Comparison of ENCODE assay signal across 9 mouse cellular contexts in the genomic region with DNA sequence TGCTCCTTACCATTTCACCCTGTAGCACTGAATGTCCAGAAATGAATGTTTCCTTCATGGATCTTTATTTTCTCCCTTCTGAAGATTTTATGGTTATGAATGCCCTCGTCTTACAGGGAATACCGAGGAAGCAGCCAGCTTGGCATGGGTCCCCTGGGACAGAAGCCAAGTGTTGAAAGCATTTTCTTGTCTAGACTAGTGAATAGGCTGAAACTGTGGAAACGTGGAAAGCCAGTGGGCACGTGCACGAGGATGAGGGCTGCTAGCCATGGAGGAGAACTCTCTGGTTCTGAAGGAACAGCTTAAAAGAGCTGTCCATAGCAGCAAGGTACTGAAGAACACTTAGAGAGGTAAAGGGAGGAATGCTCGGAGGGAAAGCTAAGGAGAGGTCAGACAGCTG.
A peak's percentile ranks its signal among the peaks of the same experiment; 100 is the strongest.
DNase-seq lines count a peak whose midpoint lies in the region; TF ChIP-seq lines count a peak whose summit lies in the region.
"Had no signal": no experiment of that assay in that cellular context is flagged by ENCODE, and none has a peak within 500 bp of the region (broad histone marks: within the 10 kb centered on the region; RNA-seq: fewer than 3 reads in every experiment).

No protein-coding gene starts in this region.

- no peak overlapping the region for H3K27ac ChIP-seq in gastrocnemius, adult 2 months
- H3K27ac ChIP-seq: macrophage had no signal

- TF ChIP-seq CTCF in gastrocnemius, adult 2 months (IDR thresholded peaks at IDR 0.05): no peak

- DNase-seq in gastrocnemius, adult 2 months: peak; percentile 27
- DNase-seq in gastrocnemius, adult 18-20 months (ENCODE audit: low spot score): no peak
- peak; percentile 47 for DNase-seq in urinary bladder, postnatal 14 days (ENCODE audit: low spot score)
- no peak for DNase-seq in urinary bladder, adult 2 months (ENCODE audit: low spot score)
- peak; percentile 9 to 52 for DNase-seq in left cerebral cortex, adult 8-10 months (ENCODE audit: low spot score in 2 of 2)
- no peak for DNase-seq in spleen, postnatal 36 days (ENCODE audit: low spot score in 2 of 2)
- no peak for DNase-seq in cerebellum, adult 9-11 months
- no peak for DNase-seq in embryo, embryonic 11 days

- no peak overlapping the region for H3K4me3 ChIP-seq in gastrocnemius, adult 2 months

- intact Hi-C loops in gastrocnemius, adult 2 months (cut with DNase I): no loop called here

Comparison
In these comparisons a context has a peak if more than half of its experiments do, and no peak if none do; other contexts are left out.
1. DNase-seq: peak in gastrocnemius, adult 2 months (single experiment), urinary bladder, postnatal 14 days (single experiment) and left cerebral cortex, adult 8-10 months (2 of 2); none in gastrocnemius, adult 18-20 months (single experiment), urinary bladder, adult 2 months (single experiment), spleen, postnatal 36 days (0 of 2), cerebellum, adult 9-11 months (single experiment) and embryo, embryonic 11 days (single experiment).